8 mouse cellular contexts compared by ENCODE assay signal in the genomic region with DNA sequence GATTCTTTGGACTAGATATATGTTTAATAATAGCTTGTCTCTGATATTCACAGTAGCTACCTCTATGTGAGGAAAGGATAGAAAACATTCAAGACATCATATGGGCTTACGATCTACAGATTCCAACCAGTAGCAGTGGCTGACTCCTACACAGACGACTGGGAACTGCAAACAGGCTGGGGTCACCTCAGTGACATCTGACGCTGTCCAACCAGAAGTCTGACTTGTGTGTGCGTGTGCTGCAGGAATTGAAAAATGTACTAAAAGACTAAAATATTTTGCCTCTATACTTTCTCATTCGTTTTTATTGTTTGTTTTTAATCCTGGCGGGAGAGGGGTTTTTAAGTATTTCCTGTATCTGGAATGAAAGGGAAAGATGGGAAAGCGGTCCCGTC. TPM values are rescaled to one million over a fixed set of nuclear protein-coding genes. Genes with fewer than 3 reads are reported as not detected.
DNase-seq lines count a peak whose midpoint lies in the region; ATAC-seq and TF ChIP-seq lines count a peak whose summit lies in the region.

No protein-coding gene starts in this region.

- no peak for ATAC-seq in heart, embryonic 15.5 days (replicated peaks; ENCODE audit: insufficient number of reproducible peaks, insufficient read depth, low FRiP score, low read depth)
- ATAC-seq in heart, postnatal 0 days (ENCODE audit: insufficient read depth, low read depth): no peak
- ATAC-seq in liver, embryonic 14.5 days (ENCODE audit: insufficient read depth): no peak
- no peak for ATAC-seq in stomach, embryonic 16.5 days (ENCODE audit: insufficient read depth, low FRiP score)

- H3K27ac ChIP-seq in heart, embryonic 15.5 days: peak overlapping the region; percentile 99
- H3K27ac ChIP-seq in bone marrow, adult 2 months (ENCODE audit: control insufficient read depth, insufficient read depth, low read depth, low read length, poor library complexity): peak overlapping the region; percentile 77
- H3K27ac ChIP-seq in heart, postnatal 0 days (ENCODE audit: low read depth): peak overlapping the region; percentile 99
- peak overlapping the region; percentile 73 for H3K27ac ChIP-seq in liver, embryonic 14.5 days
- peak overlapping the region; percentile 97 for H3K27ac ChIP-seq in stomach, embryonic 16.5 days (ENCODE audit: low read length)

- no peaks in the 10 kb centered on the region for H3K27me3 ChIP-seq in heart, embryonic 15.5 days
- no peaks in the 10 kb centered on the region for H3K27me3 ChIP-seq in heart, postnatal 0 days (ENCODE audit: control insufficient read depth, insufficient read depth, low read length)
- no peaks in the 10 kb centered on the region for H3K27me3 ChIP-seq in liver, embryonic 14.5 days (ENCODE audit: control insufficient read depth, insufficient read depth, low read length)
- H3K27me3 ChIP-seq in stomach, embryonic 16.5 days (ENCODE audit: control insufficient read depth, insufficient read depth, low read length): no peaks in the 10 kb centered on the region

- 3% methylated on average over 8 of the region's 8 CpGs for WGBS in heart, embryonic 15.5 days
- WGBS in bone marrow, adult 2 months: 3% methylated on average over 8 of the region's 8 CpGs
- WGBS in heart, postnatal 0 days: 2% methylated on average over 8 of the region's 8 CpGs
- 11% methylated on average over 8 of the region's 8 CpGs for WGBS in liver, embryonic 14.5 days (ENCODE audit: insufficient replicate concordance)
- WGBS in stomach, embryonic 16.5 days: 3% methylated on average over 8 of the region's 8 CpGs

- peak overlapping the region; percentile 80 for H3K4me2 ChIP-seq in heart, embryonic 15.5 days
- H3K4me2 ChIP-seq in heart, postnatal 0 days (ENCODE audit: low read depth, low read length): peak overlapping the region; percentile 93
- H3K4me2 ChIP-seq in liver, embryonic 14.5 days (ENCODE audit: low read depth): peak overlapping the region; percentile 98
- H3K4me2 ChIP-seq in stomach, embryonic 16.5 days (ENCODE audit: low read depth, low read length): peak overlapping the region; percentile 76

- no peak for TF ChIP-seq CTCF in bone marrow, adult 2 months (IDR thresholded peaks at IDR 0.05; ENCODE audit: control insufficient read depth, insufficient read depth, low read length)
- TF ChIP-seq CTCF in heart, postnatal 0 days (IDR thresholded peaks at IDR 0.05; ENCODE audit: low read depth): no peak
- no peak for TF ChIP-seq CTCF in liver, embryonic 14.5 days (IDR thresholded peaks at IDR 0.05; ENCODE audit: low read depth)

- intact Hi-C loops in heart, postnatal 10 days (cut with DNase I): no loop called here

- TF ChIP-seq POLR2A in bone marrow, adult 2 months (IDR thresholded peaks at IDR 0.05; ENCODE audit: borderline replicate concordance, control insufficient read depth, low read depth, low read length): no peak

- H3K9ac ChIP-seq in heart, embryonic 15.5 days: peak overlapping the region; percentile 98
- H3K9ac ChIP-seq in heart, postnatal 0 days (replicated peaks; ENCODE audit: low read depth, low read length): peak overlapping the region; percentile 98
- H3K9ac ChIP-seq in liver, embryonic 14.5 days (replicated peaks): peak overlapping the region; percentile 94
- H3K9ac ChIP-seq in stomach, embryonic 16.5 days (ENCODE audit: low read length): peak overlapping the region; percentile 98

- H3K9me3 ChIP-seq in heart, embryonic 15.5 days (replicated peaks): no peaks in the 10 kb centered on the region
- H3K9me3 ChIP-seq in heart, postnatal 0 days (replicated peaks; ENCODE audit: control insufficient read depth, low read length): no peaks in the 10 kb centered on the region
- no peaks in the 10 kb centered on the region for H3K9me3 ChIP-seq in liver, embryonic 14.5 days (ENCODE audit: control insufficient read depth, low read length)
- no peaks in the 10 kb centered on the region for H3K9me3 ChIP-seq in stomach, embryonic 16.5 days (replicated peaks; ENCODE audit: control insufficient read depth, low read length)

- no peak for TF ChIP-seq EP300 in heart, postnatal 0 days (IDR thresholded peaks at IDR 0.05; ENCODE audit: low read depth)
- TF ChIP-seq EP300 in liver, embryonic 14.5 days (IDR thresholded peaks at IDR 0.05; ENCODE audit: low read depth): no peak

- peak overlapping the region; percentile 99 for H3K4me3 ChIP-seq in heart, embryonic 15.5 days
- H3K4me3 ChIP-seq in bone marrow, adult 2 months (replicated peaks; ENCODE audit: control insufficient read depth, low read depth, low read length): peak overlapping the region; percentile 96
- H3K4me3 ChIP-seq in heart, postnatal 0 days (ENCODE audit: low read depth, low read length): peak overlapping the region; percentile 90
- peak overlapping the region; percentile 90 to 99 for H3K4me3 ChIP-seq in liver, embryonic 14.5 days (ENCODE audit: insufficient read depth in 1 of 2, low read depth in 2 of 2, low read length in 2 of 2)
- H3K4me3 ChIP-seq in stomach, embryonic 16.5 days (replicated peaks; ENCODE audit: low read length): peak overlapping the region; percentile 97

- no peaks in the 10 kb centered on the region for H3K36me3 ChIP-seq in heart, embryonic 15.5 days
- no peaks in the 10 kb centered on the region for H3K36me3 ChIP-seq in heart, postnatal 0 days (replicated peaks; ENCODE audit: control insufficient read depth, insufficient read depth, low read length)
- no peaks in the 10 kb centered on the region; the same call in 1 of the 2 replicates for H3K36me3 ChIP-seq in liver, embryonic 14.5 days (replicated peaks; ENCODE audit: control insufficient read depth, insufficient read depth, low read depth)
- H3K36me3 ChIP-seq in stomach, embryonic 16.5 days (ENCODE audit: control insufficient read depth, insufficient read depth, low read length): no peaks in the 10 kb centered on the region

- no peak for DNase-seq in heart, postnatal 10 days
- DNase-seq in heart, postnatal 0 days (ENCODE audit: low spot score): peak; percentile 35
- no peak for DNase-seq in liver, embryonic 14.5 days (ENCODE audit: low read depth in 3 of 3, low spot score in 3 of 3)
- DNase-seq in thymus, postnatal 4 days: no peak
- DNase-seq in adrenal gland, adult (ENCODE audit: inconsistent age in 2 of 2, low spot score in 1 of 2): no peak

- H3K4me1 ChIP-seq in heart, embryonic 15.5 days (replicated peaks): peaks cover 31% of the 10 kb centered on the region
- peaks cover 1% of the 10 kb centered on the region; the same call in 1 of the 2 replicates for H3K4me1 ChIP-seq in bone marrow, adult 2 months (ENCODE audit: control insufficient read depth, insufficient read depth, low read length)
- peaks cover 24% of the 10 kb centered on the region for H3K4me1 ChIP-seq in heart, postnatal 0 days (ENCODE audit: control insufficient read depth, insufficient read depth)
- peaks cover 15 to 17% of the 10 kb centered on the region in 2 experiments for H3K4me1 ChIP-seq in liver, embryonic 14.5 days (replicated peaks; ENCODE audit: control insufficient read depth in 2 of 2, insufficient read depth in 2 of 2, low read length in 1 of 2)
- peaks cover 26% of the 10 kb centered on the region for H3K4me1 ChIP-seq in stomach, embryonic 16.5 days (ENCODE audit: control insufficient read depth, insufficient read depth, low read length)

RNA-seq across cellular contexts. Expression of gene Vezf1, which starts 0.9 kb away (rescaled TPM):
- polyA plus RNA-seq in heart, embryonic 15.5 days (2015; fragmentation: Nextera tagmentation; extraction: Ambion mirVana): 22.2 and 24.9 TPM in 2 replicates
- total RNA-seq in heart, postnatal 10 days (2021): 10 to 100 TPM; 44.9 to 45.7 TPM
- polyA plus RNA-seq in bone marrow, adult 2 months (2011; ENCODE audit: insufficient read depth, insufficient read length, low replicate concordance, missing spikeins): 10.8 and 16.7 TPM in 2 replicates
- 31.9 and 35.5 TPM in 2 replicates for total RNA-seq in heart, postnatal 0 days (2014; rRNA removed; ENCODE audit: low replicate concordance)
- polyA plus RNA-seq in heart, postnatal 0 days (2015; fragmentation: Nextera tagmentation; extraction: Ambion mirVana): 17.6 and 18.2 TPM in 2 replicates
- polyA plus RNA-seq in liver, embryonic 14.5 days (2012; rRNA removed): 4.7 and 5.7 TPM in 2 replicates
- 7.5 and 9.1 TPM in 2 replicates for polyA plus RNA-seq in liver, embryonic 14.5 days (2014; fragmentation: Nextera tagmentation; extraction: Ambion mirVana)
- polyA plus RNA-seq in stomach, embryonic 16.5 days (2015; fragmentation: Nextera tagmentation; extraction: Ambion mirVana): 28.5 and 30.5 TPM in 2 replicates

RNA-seq across cellular contexts. Expression of gene Srsf1, which starts 20.0 kb away (rescaled TPM):
- polyA plus RNA-seq in heart, embryonic 15.5 days (2015; fragmentation: Nextera tagmentation; extraction: Ambion mirVana): 149 and 172 TPM in 2 replicates
- total RNA-seq in heart, postnatal 10 days (2021): 100 to 1,000 TPM; 156 to 160 TPM
- polyA plus RNA-seq in bone marrow, adult 2 months (2011; ENCODE audit: insufficient read depth, insufficient read length, low replicate concordance, missing spikeins): 219 and 249 TPM in 2 replicates
- 195 and 223 TPM in 2 replicates for total RNA-seq in heart, postnatal 0 days (2014; rRNA removed; ENCODE audit: low replicate concordance)
- 82.2 and 83.5 TPM in 2 replicates for polyA plus RNA-seq in heart, postnatal 0 days (2015; fragmentation: Nextera tagmentation; extraction: Ambion mirVana)
- 111 and 163 TPM in 2 replicates for polyA plus RNA-seq in liver, embryonic 14.5 days (2012; rRNA removed)
- polyA plus RNA-seq in liver, embryonic 14.5 days (2014; fragmentation: Nextera tagmentation; extraction: Ambion mirVana): 139 and 158 TPM in 2 replicates
- polyA plus RNA-seq in stomach, embryonic 16.5 days (2015; fragmentation: Nextera tagmentation; extraction: Ambion mirVana): 188 and 201 TPM in 2 replicates

RNA-seq across cellular contexts. Expression of gene Cuedc1, which starts 30.7 kb away (rescaled TPM):
- polyA plus RNA-seq in heart, embryonic 15.5 days (2015; fragmentation: Nextera tagmentation; extraction: Ambion mirVana): 18.4 and 20.3 TPM in 2 replicates
- total RNA-seq in heart, postnatal 10 days (2021): 10 to 100 TPM; 45.6 to 48.4 TPM
- polyA plus RNA-seq in bone marrow, adult 2 months (2011; ENCODE audit: insufficient read depth, insufficient read length, low replicate concordance, missing spikeins): 14.4 and 15.9 TPM in 2 replicates
- 15.1 and 19.2 TPM in 2 replicates for total RNA-seq in heart, postnatal 0 days (2014; rRNA removed; ENCODE audit: low replicate concordance)
- 17.0 and 17.5 TPM in 2 replicates for polyA plus RNA-seq in heart, postnatal 0 days (2015; fragmentation: Nextera tagmentation; extraction: Ambion mirVana)
- polyA plus RNA-seq in liver, embryonic 14.5 days (2012; rRNA removed): 0.76 and 0.96 TPM in 2 replicates
- 0.36 and 0.53 TPM in 2 replicates for polyA plus RNA-seq in liver, embryonic 14.5 days (2014; fragmentation: Nextera tagmentation; extraction: Ambion mirVana)
- polyA plus RNA-seq in stomach, embryonic 16.5 days (2015; fragmentation: Nextera tagmentation; extraction: Ambion mirVana): 11.3 and 11.5 TPM in 2 replicates
